ENCODE assay signal across 12 mouse cellular contexts in the genomic region with DNA sequence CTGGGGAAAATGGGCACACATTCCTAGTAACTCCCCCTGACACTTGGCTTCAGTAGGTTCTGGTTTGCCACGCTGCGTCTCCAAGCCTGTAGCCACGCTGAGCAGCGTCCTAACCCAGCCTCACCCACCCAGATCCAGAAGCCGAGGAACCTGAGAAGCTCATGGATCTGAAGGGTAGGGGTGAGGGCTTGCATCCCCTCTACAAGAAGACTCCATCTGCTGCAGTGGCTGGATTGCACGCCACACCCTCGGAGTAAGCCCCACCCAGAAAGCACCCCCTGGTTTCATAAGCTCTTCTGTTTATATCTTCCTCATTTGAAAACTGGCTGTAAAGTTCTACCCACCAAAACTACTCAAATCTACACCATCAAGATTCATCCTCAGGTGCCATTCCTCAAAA. TPM values are rescaled to one million over a fixed set of nuclear protein-coding genes. Genes with fewer than 3 reads are reported as not detected.
A peak's percentile ranks its signal among the peaks of the same experiment; 100 is the strongest.
DNase-seq lines count a peak whose midpoint lies in the region; ATAC-seq and TF ChIP-seq lines count a peak whose summit lies in the region.
"Had no signal": no experiment of that assay in that cellular context is flagged by ENCODE, and none has a peak within 500 bp of the region (broad histone marks: within the 10 kb centered on the region; RNA-seq: fewer than 3 reads in every experiment).

No protein-coding gene starts in this region.

- H3K4me1 ChIP-seq in kidney, postnatal 0 days (replicated peaks; ENCODE audit: insufficient read depth, low read length) = no peaks in the 10 kb centered on the region
- no peaks in the 10 kb centered on the region for H3K4me1 ChIP-seq in embryonic facial prominence, embryonic 12.5 days
- H3K4me1 ChIP-seq: hindbrain, embryonic 15.5 days had no signal

- WGBS in kidney, postnatal 0 days = 48% methylated on average over 7 of the region's 7 CpGs
- WGBS in embryonic facial prominence, embryonic 12.5 days = 61% methylated on average over 7 of the region's 7 CpGs

- intact Hi-C loops in left cerebral cortex, postnatal 4 days (cut with DNase I) = no loop called here

- no peak for ATAC-seq in kidney, postnatal 0 days (replicated peaks; ENCODE audit: low FRiP score, low read depth)
- ATAC-seq in embryonic facial prominence, embryonic 12.5 days (ENCODE audit: insufficient number of reproducible peaks, insufficient read depth, low FRiP score, low TSS enrichment) = no peak
- ATAC-seq in monocyte, adult 5-6 weeks (replicated peaks; ENCODE audit: insufficient number of reproducible peaks, low FRiP score, low TSS enrichment, poor library complexity, severe bottlenecking) = peak; percentile 55; the same call in 1 of the 2 replicates

- DNase-seq in heart, adult 11 months = peak; percentile 88
- no peak for DNase-seq in heart, adult 9 months (ENCODE audit: low spot score in 2 of 2)
- no peak for DNase-seq in kidney, postnatal 0 days (ENCODE audit: low spot score)
- no peak for DNase-seq in kidney, adult 8-10 months
- no peak for DNase-seq in left cerebral cortex, postnatal 4 days
- DNase-seq in adrenal gland, adult 2 months = no peak
- DNase-seq: lung, postnatal 36 days had no signal

- no peaks in the 10 kb centered on the region for H3K27me3 ChIP-seq in kidney, postnatal 0 days (ENCODE audit: insufficient read depth, low read length)
- no peaks in the 10 kb centered on the region for H3K27me3 ChIP-seq in embryonic facial prominence, embryonic 12.5 days
- H3K27me3 ChIP-seq: hindbrain, embryonic 15.5 days; limb, embryonic 15.5 days had no signal

- H3K4me2 ChIP-seq in kidney, postnatal 0 days (ENCODE audit: low read length) = peak overlapping the region; percentile 29
- peak overlapping the region; percentile 21; the same call in 1 of the 2 replicates for H3K4me2 ChIP-seq in embryonic facial prominence, embryonic 12.5 days (replicated peaks)
- H3K4me2 ChIP-seq: hindbrain, embryonic 15.5 days had no signal

- TF ChIP-seq CTCF in kidney, postnatal 0 days (IDR thresholded peaks at IDR 0.05; ENCODE audit: low read depth) = no peak

- H3K9ac ChIP-seq in kidney, postnatal 0 days (ENCODE audit: low read depth, low read length) = no peak overlapping the region
- H3K9ac ChIP-seq in embryonic facial prominence, embryonic 12.5 days = no peak overlapping the region
- H3K9ac ChIP-seq: hindbrain, embryonic 15.5 days; limb, embryonic 15.5 days had no signal

- H3K27ac ChIP-seq in kidney, postnatal 0 days = no peak overlapping the region
- H3K27ac ChIP-seq in embryonic facial prominence, embryonic 12.5 days = no peak overlapping the region
- H3K27ac ChIP-seq: hindbrain, embryonic 15.5 days; layer of hippocampus, adult 2 months; limb, embryonic 15.5 days had no signal

- no peaks in the 10 kb centered on the region for H3K9me3 ChIP-seq in kidney, postnatal 0 days (replicated peaks; ENCODE audit: low read length)
- no peaks in the 10 kb centered on the region for H3K9me3 ChIP-seq in embryonic facial prominence, embryonic 12.5 days
- H3K9me3 ChIP-seq: hindbrain, embryonic 15.5 days; limb, embryonic 15.5 days had no signal

- H3K4me3 ChIP-seq in kidney, postnatal 0 days (replicated peaks; ENCODE audit: low read depth, low read length) = no peak overlapping the region
- no peak overlapping the region for H3K4me3 ChIP-seq in embryonic facial prominence, embryonic 12.5 days
- H3K4me3 ChIP-seq: hindbrain, embryonic 15.5 days; layer of hippocampus, adult 2 months; limb, embryonic 15.5 days had no signal

- no peaks in the 10 kb centered on the region for H3K36me3 ChIP-seq in kidney, postnatal 0 days (ENCODE audit: insufficient read depth, low read length)
- no peaks in the 10 kb centered on the region for H3K36me3 ChIP-seq in embryonic facial prominence, embryonic 12.5 days
- H3K36me3 ChIP-seq: hindbrain, embryonic 15.5 days; limb, embryonic 15.5 days had no signal

RNA-seq across cellular contexts. Expression of gene Elavl1, which starts 22.4 kb away (rescaled TPM):
- 162 and 180 TPM in 2 replicates for polyA plus RNA-seq in kidney, postnatal 0 days (2015; fragmentation: Nextera tagmentation; extraction: Ambion mirVana)
- polyA plus RNA-seq in embryonic facial prominence, embryonic 12.5 days (2016; fragmentation: Nextera tagmentation; extraction: Ambion mirVana) = 316 and 334 TPM in 2 replicates
- total RNA-seq in monocyte, adult 5-6 weeks (2017) = 44.2 to 65.5 TPM (median 46.9 TPM) in 3 replicates
- 100 to 1,000 TPM in 1 of 2 experiments, 10 to 100 TPM in 1; 87.8 to 103 TPM for total RNA-seq in left cerebral cortex, postnatal 4 days (2021)
- total RNA-seq in adrenal gland, adult 2 months (2021) = 100 to 1,000 TPM in 1 of 2 experiments, 10 to 100 TPM in 1; 86.8 to 113 TPM
- polyA plus RNA-seq in adrenal gland, adult 2 months (2012; rRNA removed) = 25.8 and 26.2 TPM in 2 replicates

RNA-seq across cellular contexts. Expression of gene Ccl25, which starts 22.7 kb away (rescaled TPM):
- 10.0 and 10.4 TPM in 2 replicates for polyA plus RNA-seq in kidney, postnatal 0 days (2015; fragmentation: Nextera tagmentation; extraction: Ambion mirVana)
- 23.1 and 26.0 TPM in 2 replicates for polyA plus RNA-seq in embryonic facial prominence, embryonic 12.5 days (2016; fragmentation: Nextera tagmentation; extraction: Ambion mirVana)
- 9.8 to 27.9 TPM (median 17.7 TPM) in 3 replicates for total RNA-seq in monocyte, adult 5-6 weeks (2017)
- total RNA-seq in left cerebral cortex, postnatal 4 days (2021) = 10 to 100 TPM; 22.2 to 27.5 TPM
- total RNA-seq in adrenal gland, adult 2 months (2021) = 10 to 100 TPM; 16.0 to 18.6 TPM
- 0.86 and 1.6 TPM in 2 replicates for polyA plus RNA-seq in adrenal gland, adult 2 months (2012; rRNA removed)
